Mouse (Mus musculus): ENCODE results near the gene Pum2.

GRCm38 (mm10) chr12:8631691-8632090 is 42.2 kb upstream of the Pum2 start:
- TF ChIP-seq CTCF (IDR thresholded peaks at IDR 0.05; ENCODE audit: borderline replicate concordance, insufficient read depth, low read depth, low read length), result no peak
- no peak for TF ChIP-seq POLR2A (IDR thresholded peaks at IDR 0.05; ENCODE audit: borderline replicate concordance, insufficient read depth, low read length)
